Mouse (Mus musculus): Measurements from ENCODE around the gene Arhgap9. TPM values are rescaled to one million over a fixed set of nuclear protein-coding genes. Genes with fewer than 3 reads are reported as not detected.
"Not testable (repeated sequence)": the region's sequence is repeated elsewhere in the genome, so short reads cannot be mapped to it uniquely, and the experiment has no call there.

Arhgap9 gene
- total and polyA plus RNA-seq, 3 experiments: 2.3 to 4.8 (median 2.4) TPM

DNA sequence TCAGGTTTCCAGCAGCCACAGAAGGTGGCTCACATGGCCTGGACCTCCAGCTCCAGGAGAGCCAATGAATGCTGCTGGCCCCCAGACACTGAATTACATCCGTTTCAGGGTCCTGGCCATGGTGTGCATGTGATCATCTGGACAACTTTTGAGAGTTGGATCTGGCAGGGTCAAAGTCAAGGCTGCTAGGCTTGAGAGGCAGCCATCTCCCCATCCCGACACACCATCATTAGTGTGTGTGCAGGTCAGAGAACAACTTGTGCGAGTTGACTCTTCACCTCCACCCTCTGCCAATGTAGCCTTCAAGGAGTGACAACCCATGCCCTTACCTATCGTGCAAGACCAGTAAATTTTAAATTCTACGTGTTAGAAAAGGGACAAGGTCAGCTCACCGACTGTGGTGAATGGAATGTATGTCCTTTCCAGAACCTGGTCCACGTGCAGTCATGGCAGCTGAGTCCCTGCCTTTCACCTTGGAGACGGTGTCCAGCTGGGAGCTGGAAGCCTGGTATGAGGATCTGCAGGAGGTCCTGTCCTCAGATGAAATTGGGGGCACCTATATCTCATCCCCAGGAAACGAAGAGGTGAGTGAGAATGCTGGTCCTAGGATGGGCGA, 26.8 kb upstream of the Arhgap9 start:
- H3K27ac ChIP-seq: no peak overlapping the region; the same call in 1 of the 2 replicates
- H3K9ac ChIP-seq (ENCODE audit: low read depth, low read length): no peak overlapping the region
- 68% methylated on average over 10 of the region's 10 CpGs for WGBS
- peaks cover 12% of the 10 kb centered on the region for H3K4me1 ChIP-seq (ENCODE audit: control insufficient read depth, insufficient read depth, low read length)
- no peak overlapping the region for H3K4me3 ChIP-seq
- H3K36me3 ChIP-seq (ENCODE audit: control insufficient read depth, insufficient read depth, low read length): peaks cover 26% of the 10 kb centered on the region
- TF ChIP-seq EP300 (IDR thresholded peaks at IDR 0.05; ENCODE audit: insufficient read depth, low read depth, low read length): no peak
- 0 out of 2 replicates have a peak, but pooled peaks have one; percentile 16 for TF ChIP-seq POLR2A (IDR thresholded peaks at IDR 0.05; ENCODE audit: insufficient read depth, low read depth, low read length)
- intact Hi-C loops (cut with DNase I): no loop called here
- no peak for DNase-seq
- no peaks in the 10 kb centered on the region for H3K79me2 ChIP-seq (replicated peaks; ENCODE audit: control insufficient read depth, insufficient read depth, low read length)
- no peaks in the 10 kb centered on the region for H3K27me3 ChIP-seq (ENCODE audit: control insufficient read depth, insufficient read depth, low read length)

DNA sequence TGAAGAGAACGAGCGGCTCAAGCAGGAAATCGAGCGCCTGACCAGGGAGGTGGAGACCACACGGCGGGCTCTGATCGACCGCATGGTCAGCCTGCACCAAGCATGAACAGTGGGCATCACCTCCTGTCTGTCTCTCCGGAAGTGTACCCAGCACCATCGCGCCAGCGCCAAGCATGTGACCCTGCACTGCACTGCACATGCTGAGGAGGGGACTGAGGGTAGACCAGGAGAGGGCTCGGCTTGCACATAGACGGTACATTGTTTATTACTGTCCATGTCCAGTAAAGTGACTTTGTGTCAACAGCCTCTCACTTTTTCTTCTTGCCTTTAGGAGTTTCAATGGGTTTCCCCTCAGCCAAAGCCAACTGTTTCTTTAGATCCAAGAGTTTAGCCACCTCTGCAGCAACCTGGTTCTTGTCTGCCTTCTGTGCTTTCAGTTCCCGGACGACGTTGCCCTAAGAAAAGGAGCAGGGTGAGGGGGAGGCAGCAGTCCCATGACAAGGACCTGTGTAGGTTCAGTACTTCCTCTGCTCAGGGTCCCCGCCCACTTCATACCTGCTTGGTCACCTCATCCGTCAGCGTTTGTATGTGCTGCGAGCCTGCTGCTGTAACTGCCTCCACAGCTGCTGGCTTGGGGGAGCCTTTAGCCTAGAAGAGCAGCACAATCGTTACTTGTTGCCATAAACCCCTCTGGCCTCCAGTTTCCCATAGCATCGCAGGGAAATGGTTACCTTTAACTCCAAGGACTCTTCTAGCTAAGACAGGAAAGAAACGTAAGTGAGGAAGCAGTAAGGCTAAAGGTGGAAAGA, 25.6 kb upstream of the Arhgap9 start:
- H3K4me1 ChIP-seq (ENCODE audit: control insufficient read depth, insufficient read depth, low read length): peaks cover 12% of the 10 kb centered on the region

DNA sequence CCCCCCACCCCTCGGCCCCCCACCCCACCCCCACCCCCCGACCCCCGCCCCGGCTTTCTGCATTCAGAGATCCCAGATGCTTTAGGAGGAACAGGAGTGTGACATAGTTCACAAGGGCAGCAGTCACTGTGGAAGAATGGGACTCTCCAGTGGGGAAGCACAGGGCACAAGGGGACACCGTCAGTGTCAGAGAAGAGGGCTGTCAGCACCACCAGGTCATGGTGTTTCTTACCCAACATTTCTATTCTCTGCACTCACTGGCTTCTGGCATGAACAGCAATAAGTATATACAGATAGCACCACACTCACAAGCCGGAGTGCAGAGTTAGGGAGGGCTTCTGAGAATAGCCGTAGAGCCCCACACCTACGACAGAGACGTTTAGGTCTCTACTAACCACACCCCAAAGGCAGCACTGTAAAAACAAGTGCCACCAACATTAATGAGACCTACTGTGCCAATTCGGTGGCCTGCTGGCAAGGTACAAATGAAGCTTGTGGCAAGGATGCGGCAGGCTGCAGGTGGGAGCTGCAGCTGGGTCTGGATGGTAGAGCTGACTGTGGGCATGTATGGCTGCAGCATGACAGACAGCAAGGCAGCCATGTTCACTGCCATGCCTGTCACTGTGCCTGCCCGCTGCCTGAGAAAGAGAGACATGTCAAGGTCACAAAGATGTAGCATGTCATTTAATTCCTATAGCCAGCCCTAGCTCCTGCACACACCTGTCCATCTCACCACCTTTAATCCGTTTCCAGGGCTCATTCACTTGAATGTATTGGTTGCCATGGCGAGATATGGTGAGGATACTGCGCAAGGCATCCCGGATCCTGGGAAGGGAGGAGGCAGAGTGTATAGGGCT, 24.5 kb upstream of the Arhgap9 start:
- intact Hi-C loops (cut with DNase I): no loop called here
- DNase-seq: no peak
- TF ChIP-seq EP300 (IDR thresholded peaks at IDR 0.05; ENCODE audit: insufficient read depth, low read depth, low read length): 0 out of 2 replicates have a peak, but pooled peaks have one; percentile 31
- TF ChIP-seq CTCF (IDR thresholded peaks at IDR 0.05): no peak
- TF ChIP-seq POLR2A (IDR thresholded peaks at IDR 0.05; ENCODE audit: insufficient read depth, low read depth, low read length): peak; percentile 21
- Histone ChIP-seq H3K79me2 (replicated peaks; ENCODE audit: control insufficient read depth, insufficient read depth, low read length) (no peaks in the 10 kb centered on the region), H3K27me3 (ENCODE audit: control insufficient read depth, insufficient read depth, low read length) (no peaks in the 10 kb centered on the region), H3K9ac (ENCODE audit: low read depth, low read length) (no peak overlapping the region), H3K4me1 (ENCODE audit: control insufficient read depth, insufficient read depth, low read length) (peaks cover 10% of the 10 kb centered on the region), H3K4me3 (no peak overlapping the region), H3K27ac (no peak overlapping the region), H3K36me3 (ENCODE audit: control insufficient read depth, insufficient read depth, low read length) (peaks cover 26% of the 10 kb centered on the region)
- WGBS: 65% methylated on average over 16 of the region's 16 CpGs

More for the DNA sequence above, 25.6 kb upstream of the Arhgap9 start:
- intact Hi-C loops (cut with DNase I): no loop called here
- peaks cover 26% of the 10 kb centered on the region for H3K36me3 ChIP-seq (ENCODE audit: control insufficient read depth, insufficient read depth, low read length)
- H3K4me3 ChIP-seq: no peak overlapping the region
- no peaks in the 10 kb centered on the region for H3K27me3 ChIP-seq (ENCODE audit: control insufficient read depth, insufficient read depth, low read length)
- TF ChIP-seq EP300 (IDR thresholded peaks at IDR 0.05; ENCODE audit: insufficient read depth, low read depth, low read length): no peak
- TF ChIP-seq CTCF (IDR thresholded peaks at IDR 0.05): no peak
- TF ChIP-seq POLR2A (IDR thresholded peaks at IDR 0.05; ENCODE audit: insufficient read depth, low read depth, low read length): no peak
- H3K9ac ChIP-seq (ENCODE audit: low read depth, low read length): peak overlapping the region; percentile 13; the same call in 1 of the 2 replicates
- no peak for DNase-seq
- H3K27ac ChIP-seq: no peak overlapping the region
- WGBS: 75% methylated on average over 24 of the region's 24 CpGs
- H3K79me2 ChIP-seq (replicated peaks; ENCODE audit: control insufficient read depth, insufficient read depth, low read length): no peaks in the 10 kb centered on the region

DNA sequence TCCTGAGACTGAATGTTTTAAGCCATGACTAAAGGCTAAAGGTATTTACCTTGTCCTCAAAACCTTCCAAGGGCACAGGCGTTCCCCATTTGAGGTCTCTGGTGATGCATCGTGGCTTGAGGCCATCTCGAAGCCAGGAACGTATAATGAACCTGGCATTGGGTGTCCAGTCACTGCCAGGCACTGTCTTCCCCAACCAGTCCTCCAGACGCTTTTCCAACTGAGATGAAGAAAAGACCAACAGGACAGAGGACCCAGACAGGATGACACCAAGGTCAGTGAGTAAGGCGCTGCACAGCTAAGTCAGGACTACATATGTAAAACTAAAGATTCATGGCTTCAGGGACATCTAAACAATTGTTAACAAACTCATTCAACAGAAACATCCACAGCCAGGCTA, 21.4 kb upstream of the Arhgap9 start:
- H3K79me2 ChIP-seq (replicated peaks; ENCODE audit: control insufficient read depth, insufficient read depth, low read length): no peaks in the 10 kb centered on the region
- TF ChIP-seq POLR2A (IDR thresholded peaks at IDR 0.05; ENCODE audit: insufficient read depth, low read depth, low read length): no peak
- no peak for TF ChIP-seq EP300 (IDR thresholded peaks at IDR 0.05; ENCODE audit: insufficient read depth, low read depth, low read length)
- TF ChIP-seq CTCF (IDR thresholded peaks at IDR 0.05): no peak
- H3K4me3 ChIP-seq: no peak overlapping the region

DNA sequence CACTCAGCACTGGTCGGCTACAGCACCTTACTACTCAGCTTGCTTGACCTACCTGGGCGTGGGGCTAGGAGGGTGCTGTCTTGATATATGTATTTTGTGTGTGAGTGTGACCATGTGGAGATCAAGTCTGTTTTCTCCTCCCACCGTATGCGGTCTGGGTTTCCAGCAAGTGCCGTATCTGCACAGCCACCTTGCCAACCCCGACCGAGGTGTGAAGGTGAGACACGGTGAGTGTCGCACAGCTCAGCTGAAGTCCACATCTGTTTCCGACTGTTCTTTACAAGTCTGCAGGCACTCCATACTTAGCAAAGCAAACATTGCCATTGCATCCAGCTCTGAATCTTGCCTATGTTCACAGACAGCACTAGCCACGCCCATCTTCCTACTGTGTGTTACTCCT, 18.6 kb upstream of the Arhgap9 start:
- no peaks in the 10 kb centered on the region for H3K36me3 ChIP-seq (ENCODE audit: control insufficient read depth, insufficient read depth, low read length)
- no peak for DNase-seq
- H3K9ac ChIP-seq (ENCODE audit: low read depth, low read length): no peak overlapping the region
- H3K4me1 ChIP-seq (ENCODE audit: control insufficient read depth, insufficient read depth, low read length): no peaks in the 10 kb centered on the region
- H3K4me3 ChIP-seq: no peak overlapping the region
- no peak for TF ChIP-seq POLR2A (IDR thresholded peaks at IDR 0.05; ENCODE audit: insufficient read depth, low read depth, low read length)
- no peaks in the 10 kb centered on the region for H3K79me2 ChIP-seq (replicated peaks; ENCODE audit: control insufficient read depth, insufficient read depth, low read length)
- 92% methylated on average over 11 of the region's 11 CpGs for WGBS
- no peaks in the 10 kb centered on the region for H3K27me3 ChIP-seq (ENCODE audit: control insufficient read depth, insufficient read depth, low read length)
- H3K27ac ChIP-seq: no peak overlapping the region
- intact Hi-C loops (cut with DNase I): no loop called here

More for the DNA sequence above, 21.4 kb upstream of the Arhgap9 start:
- H3K9ac ChIP-seq (ENCODE audit: low read depth, low read length): no peak overlapping the region
- no peak overlapping the region for H3K27ac ChIP-seq
- 94% methylated on average over 6 of the region's 6 CpGs for WGBS
- intact Hi-C loops (cut with DNase I): no loop called here
- H3K4me1 ChIP-seq (ENCODE audit: control insufficient read depth, insufficient read depth, low read length): peaks cover 2% of the 10 kb centered on the region; the same call in 1 of the 2 replicates
- no peak for DNase-seq
- no peaks in the 10 kb centered on the region for H3K27me3 ChIP-seq (ENCODE audit: control insufficient read depth, insufficient read depth, low read length)
- H3K36me3 ChIP-seq (ENCODE audit: control insufficient read depth, insufficient read depth, low read length): peaks cover 9% of the 10 kb centered on the region

DNA sequence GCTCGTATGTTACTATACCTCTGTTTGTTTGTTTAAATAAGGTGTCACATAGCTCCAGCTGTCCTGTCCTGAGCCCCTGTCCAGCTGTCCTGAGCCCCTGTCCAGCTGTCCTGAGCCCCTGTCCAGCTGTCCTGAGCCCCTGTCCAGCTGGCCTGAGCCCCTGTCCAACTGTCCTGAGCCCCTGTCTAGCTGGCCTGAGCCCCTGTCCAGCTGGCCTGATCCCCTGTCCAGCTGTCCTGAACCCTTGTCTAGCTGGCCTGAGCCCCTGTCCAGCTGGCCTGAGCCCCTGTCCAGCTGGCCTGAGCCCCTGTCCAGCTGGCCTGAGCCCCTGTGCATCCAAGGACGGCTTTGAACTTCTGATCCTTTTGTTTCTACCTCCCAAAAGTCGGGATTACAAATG, 12.6 kb upstream of the Arhgap9 start:
- intact Hi-C loops (cut with DNase I); H3K27ac ChIP-seq; H3K27me3 ChIP-seq (ENCODE audit: control insufficient read depth, insufficient read depth, low read length); H3K4me1 ChIP-seq (ENCODE audit: control insufficient read depth, insufficient read depth, low read length); H3K9ac ChIP-seq (ENCODE audit: low read depth, low read length); H3K36me3 ChIP-seq (ENCODE audit: control insufficient read depth, insufficient read depth, low read length); DNase-seq; H3K4me3 ChIP-seq; H3K79me2 ChIP-seq (replicated peaks; ENCODE audit: control insufficient read depth, insufficient read depth, low read length): not testable (repeated sequence)
- 79% methylated on average over 3 of the region's 3 CpGs for WGBS

All from heart, adult 2 months (tissue).